Mouse (Mus musculus) limb, embryonic 12.5 days (tissue): ENCODE data around the gene Ablim2. TPM values are rescaled to one million over a fixed set of nuclear protein-coding genes. Genes with fewer than 3 reads are reported as not detected.
A peak's percentile ranks its signal among the peaks of the same experiment; 100 is the strongest.

ENCODE experiments used
- ATAC-seq: fragments of 200-750 bp; cut with Nextera tagmentation; 2 replicates; pipeline ENCODE4 v1.8.0; 2017; ENCODE audit warnings: low read depth, moderate TSS enrichment; ENCODE audit not compliant: insufficient number of reproducible peaks, insufficient read depth, low FRiP score, low TSS enrichment
- H3K27ac ChIP-seq: fragments of 300-500 bp; sonication (generic); 2 replicates; pipeline ENCODE4 v1.5.1; 2016; ENCODE audit warnings: mild to moderate bottlenecking, moderate library complexity
- H3K27me3 ChIP-seq: fragments of 300-500 bp; sonication (generic); 2 replicates; pipeline ENCODE4 v1.6.1; 2016; ENCODE audit warnings: mild to moderate bottlenecking, moderate library complexity
- H3K36me3 ChIP-seq: fragments of 300-500 bp; sonication (generic); 2 replicates; pipeline ENCODE4 v1.6.1; 2016; ENCODE audit warnings: mild to moderate bottlenecking, moderate library complexity
- H3K4me1 ChIP-seq: fragments of 300-500 bp; sonication (generic); replicated peaks from 2 replicates; pipeline ENCODE4 v1.6.1; 2016
- H3K4me2 ChIP-seq: fragments of 300-500 bp; sonication (generic); 2 replicates; pipeline ENCODE4 v1.6.1; 2016; ENCODE audit warnings: mild to moderate bottlenecking, moderate library complexity
- H3K4me3 ChIP-seq: fragments of 300-500 bp; sonication (generic); replicated peaks from 2 replicates; pipeline ENCODE4 v1.5.1; 2016; ENCODE audit warnings: mild to moderate bottlenecking
- H3K9ac ChIP-seq: fragments of 300-500 bp; sonication (generic); replicated peaks from 2 replicates; pipeline ENCODE4 v1.6.1; 2016; ENCODE audit warnings: mild to moderate bottlenecking, moderate library complexity
- H3K9me3 ChIP-seq: fragments of 300-500 bp; sonication (generic); 2 replicates; pipeline ENCODE4 v1.6.1; 2016; ENCODE audit warnings: mild to moderate bottlenecking, moderate library complexity
- WGBS: fragments of 180-500 bp; shearing (Covaris S2); methylation state at CpG from one replicate; pipeline ENCODE4 v1.1.7; 2016; 5-methylcytosine and 5-hydroxymethylcytosine counted together
- polyA plus RNA-seq: library from polyadenylated mRNA; unstranded; fragments of >200 nt; fragmentation: Nextera tagmentation; extraction: Ambion mirVana; gene quantifications from 2 replicates; pipeline ENCODE4 v1.2.1, GENCODE M21; 2016

Ablim2 gene
- polyA plus RNA-seq, 1 experiment from 2014 or later = 1.1 TPM

DNA sequence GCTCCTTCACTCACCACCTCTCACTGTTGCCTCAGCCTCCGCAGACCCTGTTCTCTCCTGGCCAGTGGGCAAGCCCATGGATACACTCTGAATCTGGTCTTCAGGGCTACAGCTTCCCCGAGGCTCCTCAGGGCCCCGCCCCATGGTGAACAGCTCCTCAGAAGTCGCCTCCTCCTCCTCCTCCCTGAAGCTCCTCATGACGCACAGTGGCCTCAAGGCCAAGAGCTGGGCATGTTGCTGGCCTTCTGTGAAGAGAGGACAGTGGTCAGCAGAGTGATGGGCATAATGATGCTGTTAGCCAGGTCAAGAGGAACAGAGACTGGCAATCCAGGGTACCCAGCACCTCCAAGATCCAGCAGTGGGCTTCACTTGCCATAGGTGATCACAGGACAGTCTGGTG, 33.8 kb upstream of the Ablim2 start:
- Histone ChIP-seq H3K4me2 (no peak overlapping the region), H3K27me3 (peaks cover 4% of the 10 kb centered on the region; the same call in 1 of the 2 replicates), H3K4me1 (peaks cover 6% of the 10 kb centered on the region), H3K9me3 (no peaks in the 10 kb centered on the region), H3K27ac (no peak overlapping the region), H3K36me3 (no peaks in the 10 kb centered on the region), H3K4me3 (no peak overlapping the region), H3K9ac (no peak overlapping the region; the same call in 1 of the 2 replicates)
- no peak for ATAC-seq
- WGBS = 67% methylated on average over 5 of the region's 5 CpGs

DNA sequence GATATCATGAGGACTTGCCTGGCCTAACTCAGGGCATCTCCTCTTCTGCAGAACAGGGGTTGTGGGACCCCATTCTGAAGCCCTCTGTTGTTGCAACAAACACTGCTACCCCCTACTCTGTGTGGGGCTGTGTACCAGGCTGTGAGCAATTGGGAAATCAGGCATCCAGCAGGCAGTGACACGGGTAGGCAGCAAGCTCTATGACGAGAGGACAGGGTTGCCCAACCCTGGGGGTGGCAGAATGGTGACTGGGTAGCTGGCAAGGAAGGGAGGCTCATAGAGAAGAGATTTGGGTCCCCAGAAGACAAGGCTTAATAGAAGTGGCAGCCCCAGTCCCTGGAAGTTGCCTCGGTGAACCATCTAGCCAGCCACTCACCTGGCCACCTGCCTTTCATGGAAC, 31.8 kb upstream of the Ablim2 start:
- Histone ChIP-seq H3K4me1 (peaks cover 12% of the 10 kb centered on the region), H3K4me3 (no peak overlapping the region), H3K27me3 (peaks cover 4% of the 10 kb centered on the region; the same call in 1 of the 2 replicates), H3K4me2 (no peak overlapping the region), H3K36me3 (no peaks in the 10 kb centered on the region), H3K9me3 (no peaks in the 10 kb centered on the region), H3K9ac (no peak overlapping the region), H3K27ac (no peak overlapping the region)
- ATAC-seq = no peak
- 79% methylated on average over 3 of the region's 3 CpGs for WGBS

DNA sequence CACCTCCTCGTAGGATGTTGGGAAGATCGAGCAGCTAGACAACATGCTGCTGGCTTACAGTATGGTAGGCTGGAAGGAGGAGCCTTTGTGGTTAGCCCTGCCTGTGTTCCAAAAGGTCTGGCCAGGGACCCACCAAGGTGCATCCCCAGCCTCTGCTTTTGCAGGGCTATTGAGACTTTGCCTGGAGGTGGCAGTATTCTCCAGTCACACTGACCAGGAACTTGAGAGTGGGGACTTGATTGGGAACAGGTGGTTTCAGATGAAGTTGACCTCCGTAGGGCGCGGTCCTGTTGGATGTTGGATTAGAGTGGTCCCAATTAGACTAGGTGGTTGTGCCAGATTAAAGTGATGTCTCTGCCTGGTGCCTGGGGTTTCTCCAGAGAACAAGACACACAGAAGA, 30.2 kb upstream of the Ablim2 start:
- ATAC-seq = no peak
- Histone ChIP-seq H3K9me3 (no peaks in the 10 kb centered on the region), H3K27me3 (peaks cover 4% of the 10 kb centered on the region; the same call in 1 of the 2 replicates), H3K4me3 (no peak overlapping the region), H3K4me1 (peaks cover 11% of the 10 kb centered on the region), H3K4me2 (peak overlapping the region; percentile 17; the same call in 1 of the 2 replicates), H3K9ac (no peak overlapping the region), H3K36me3 (no peaks in the 10 kb centered on the region), H3K27ac (no peak overlapping the region)
- WGBS = 78% methylated on average over 5 of the region's 5 CpGs

- H3K9ac ChIP-seq = no peak overlapping the region; the same call in 1 of the 2 replicates
- H3K27me3 ChIP-seq = peaks cover 4% of the 10 kb centered on the region; the same call in 1 of the 2 replicates
- H3K9me3 ChIP-seq = no peaks in the 10 kb centered on the region
- H3K27ac ChIP-seq = peak overlapping the region; percentile 67
- no peak for ATAC-seq
- peak overlapping the region; percentile 19; the same call in 1 of the 2 replicates for H3K4me2 ChIP-seq
- peak overlapping the region; percentile 16; the same call in 1 of the 2 replicates for H3K4me3 ChIP-seq
- peaks cover 8% of the 10 kb centered on the region for H3K4me1 ChIP-seq
- WGBS = 85% methylated on average over 12 of the region's 12 CpGs
- H3K36me3 ChIP-seq = no peaks in the 10 kb centered on the region
Observed at GRCm38 (mm10) chr5:35728344-35728956, 29.2 kb upstream of the Ablim2 start.

- Histone ChIP-seq H3K4me3 (peak overlapping the region; percentile 16; the same call in 1 of the 2 replicates), H3K9me3 (no peaks in the 10 kb centered on the region), H3K4me1 (peaks cover 8% of the 10 kb centered on the region), H3K36me3 (no peaks in the 10 kb centered on the region), H3K27ac (peak overlapping the region; percentile 67), H3K4me2 (0 out of 2 replicates have a peak overlapping the region, but pooled peaks have one; percentile 8), H3K27me3 (peaks cover 4% of the 10 kb centered on the region; the same call in 1 of the 2 replicates), H3K9ac (no peak overlapping the region; the same call in 1 of the 2 replicates)
- 45% methylated on average over 11 of the region's 11 CpGs for WGBS
- ATAC-seq = peak; percentile 55; the same call in 1 of the 2 replicates
Observed at GRCm38 (mm10) chr5:35728957-35729460, 28.7 kb upstream of the Ablim2 start.

DNA sequence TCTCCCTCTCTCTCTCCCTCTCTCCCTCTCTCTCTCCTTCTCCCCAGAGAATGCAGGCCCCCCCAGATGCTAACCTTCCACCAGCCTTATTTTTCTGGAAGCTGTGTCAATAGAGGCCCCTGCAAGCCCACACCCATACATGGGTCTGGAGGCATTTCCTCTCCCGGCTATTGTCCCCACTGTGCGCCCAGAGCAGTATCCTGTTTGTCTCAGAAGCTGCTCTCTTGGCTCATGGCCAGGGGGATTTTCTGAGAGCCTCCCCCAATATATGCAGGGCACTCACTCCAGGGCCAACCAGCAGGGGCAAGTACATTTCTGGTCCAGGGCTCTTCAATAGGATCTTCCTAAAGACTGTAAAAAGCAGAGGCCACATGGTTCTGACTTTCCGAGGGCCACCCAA, 27.8 kb upstream of the Ablim2 start:
- Histone ChIP-seq H3K27ac (no peak overlapping the region), H3K27me3 (peaks cover 4% of the 10 kb centered on the region; the same call in 1 of the 2 replicates), H3K4me2 (no peak overlapping the region), H3K4me1 (peaks cover 8% of the 10 kb centered on the region), H3K9me3 (no peaks in the 10 kb centered on the region), H3K36me3 (no peaks in the 10 kb centered on the region), H3K4me3 (no peak overlapping the region), H3K9ac (no peak overlapping the region)
- 76% methylated on average over 3 of the region's 3 CpGs for WGBS
- ATAC-seq = no peak

GRCm38 (mm10) chr5:35730552-35730951, 27.1 kb upstream of the Ablim2 start:
- Histone ChIP-seq H3K4me2 (no peak overlapping the region), H3K27me3 (peaks cover 4% of the 10 kb centered on the region; the same call in 1 of the 2 replicates), H3K9me3 (no peaks in the 10 kb centered on the region), H3K27ac (no peak overlapping the region), H3K36me3 (no peaks in the 10 kb centered on the region), H3K4me1 (peaks cover 8% of the 10 kb centered on the region), H3K4me3 (no peak overlapping the region), H3K9ac (no peak overlapping the region)
- WGBS = 90% methylated on average over 1 of the region's 1 CpGs
- ATAC-seq = no peak

- no peak overlapping the region for H3K4me2 ChIP-seq
- H3K27ac ChIP-seq = no peak overlapping the region
- peaks cover 4% of the 10 kb centered on the region; the same call in 1 of the 2 replicates for H3K27me3 ChIP-seq
- no peaks in the 10 kb centered on the region for H3K9me3 ChIP-seq
- ATAC-seq = no peak
- 88% methylated on average over 4 of the region's 4 CpGs for WGBS
- no peak overlapping the region for H3K9ac ChIP-seq
- H3K36me3 ChIP-seq = no peaks in the 10 kb centered on the region
- no peak overlapping the region for H3K4me3 ChIP-seq
- H3K4me1 ChIP-seq = peaks cover 8% of the 10 kb centered on the region
Observed at GRCm38 (mm10) chr5:35731006-35731405, 26.7 kb upstream of the Ablim2 start.

DNA sequence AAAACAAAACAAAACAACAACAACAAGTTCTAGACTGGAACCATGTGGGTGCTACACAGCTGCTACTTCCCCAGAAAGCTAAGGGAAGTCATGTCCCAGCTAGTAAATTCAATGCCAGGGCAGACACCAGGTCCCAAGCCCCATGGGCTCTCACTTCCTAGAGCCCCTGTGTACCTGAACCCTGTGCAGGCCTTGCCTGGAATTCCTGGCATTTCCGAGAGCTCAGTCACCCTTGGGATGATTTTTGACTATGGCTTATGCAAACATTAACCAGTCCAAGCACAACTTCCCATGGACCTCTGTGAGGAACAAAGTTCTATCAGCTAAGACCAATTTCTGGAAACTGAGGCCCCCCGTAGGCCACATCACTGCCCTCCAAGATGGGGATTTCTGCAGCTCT, 24.2 kb upstream of the Ablim2 start:
- Histone ChIP-seq H3K9me3 (no peaks in the 10 kb centered on the region), H3K27ac (no peak overlapping the region), H3K36me3 (no peaks in the 10 kb centered on the region), H3K4me1 (peaks cover 12% of the 10 kb centered on the region), H3K4me3 (no peak overlapping the region), H3K27me3 (peaks cover 6% of the 10 kb centered on the region), H3K9ac (no peak overlapping the region), H3K4me2 (no peak overlapping the region)
- 76% methylated on average over 2 of the region's 2 CpGs for WGBS
- no peak for ATAC-seq

GRCm38 (mm10) chr5:35737231-35737901, 20.3 kb upstream of the Ablim2 start:
- H3K9me3 ChIP-seq = no peaks in the 10 kb centered on the region
- H3K36me3 ChIP-seq = no peaks in the 10 kb centered on the region
- no peak overlapping the region for H3K27ac ChIP-seq
- no peak overlapping the region for H3K9ac ChIP-seq
- WGBS = 77% methylated on average over 20 of the region's 20 CpGs
- H3K4me2 ChIP-seq = no peak overlapping the region
- peaks cover 43% of the 10 kb centered on the region for H3K27me3 ChIP-seq
- H3K4me1 ChIP-seq = 0 out of 2 replicates have a peak, but pooled peaks cover 4% of the 10 kb centered on the region
- H3K4me3 ChIP-seq = no peak overlapping the region
- no peak for ATAC-seq

GRCm38 (mm10) chr5:35739005-35739404, 18.7 kb upstream of the Ablim2 start:
- no peak for ATAC-seq
- H3K36me3 ChIP-seq = no peaks in the 10 kb centered on the region
- H3K27me3 ChIP-seq = peaks cover 43% of the 10 kb centered on the region
- no peak overlapping the region for H3K27ac ChIP-seq
- H3K4me3 ChIP-seq = no peak overlapping the region
- H3K4me1 ChIP-seq = 0 out of 2 replicates have a peak, but pooled peaks cover 4% of the 10 kb centered on the region
- no peak overlapping the region for H3K4me2 ChIP-seq
- WGBS = 71% methylated on average over 2 of the region's 2 CpGs
- no peak overlapping the region for H3K9ac ChIP-seq
- no peaks in the 10 kb centered on the region for H3K9me3 ChIP-seq
